In the genomic region with DNA sequence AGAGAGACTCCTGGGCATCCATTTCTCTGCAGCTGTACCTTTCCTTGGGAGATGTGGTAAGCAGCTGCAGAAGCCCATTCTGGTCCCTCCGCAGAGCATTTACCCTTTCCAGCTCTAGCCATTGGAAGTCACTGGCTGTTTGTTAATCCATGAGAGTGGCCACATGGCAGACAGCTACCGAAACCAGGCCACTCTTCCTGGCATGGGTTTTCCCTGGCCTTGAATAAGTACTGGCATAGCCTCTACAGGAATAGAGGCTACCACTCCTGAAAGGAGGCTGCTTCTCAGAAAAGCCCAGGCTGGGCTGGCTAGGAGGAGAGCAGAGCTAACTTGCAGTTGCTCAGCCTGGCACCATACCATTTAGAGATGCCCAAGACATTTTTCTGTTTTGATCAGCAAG, we compare ENCODE assay signal across 10 mouse cellular contexts.
"Had no signal": no experiment of that assay in that cellular context is flagged by ENCODE, and none has a peak within 500 bp of the region (broad histone marks: within the 10 kb centered on the region; RNA-seq: fewer than 3 reads in every experiment).

No protein-coding gene starts in this region.

- H3K36me3 ChIP-seq: midbrain, embryonic 15.5 days had no signal

- H3K27ac ChIP-seq: kidney, embryonic 15.5 days; limb, embryonic 15.5 days; midbrain, embryonic 15.5 days; neural tube, embryonic 12.5 days had no signal

- ATAC-seq: midbrain, embryonic 15.5 days had no signal

- H3K4me3 ChIP-seq: kidney, embryonic 15.5 days; limb, embryonic 15.5 days; midbrain, embryonic 15.5 days; neural tube, embryonic 12.5 days had no signal

- H3K27me3 ChIP-seq: kidney, embryonic 15.5 days; limb, embryonic 15.5 days; midbrain, embryonic 15.5 days; neural tube, embryonic 12.5 days had no signal

- H3K4me2 ChIP-seq: kidney, embryonic 15.5 days; limb, embryonic 15.5 days; midbrain, embryonic 15.5 days; neural tube, embryonic 12.5 days had no signal

- DNase-seq: kidney, postnatal 14 days; layer of hippocampus, postnatal 36 days; lung, adult 18-20 months; spleen, adult 18-20 months; thymus, adult 18-20 months; thymus, postnatal 14 days had no signal

- H3K9me3 ChIP-seq: kidney, embryonic 15.5 days; limb, embryonic 15.5 days; midbrain, embryonic 15.5 days; neural tube, embryonic 12.5 days had no signal

- H3K9ac ChIP-seq: kidney, embryonic 15.5 days; limb, embryonic 15.5 days; midbrain, embryonic 15.5 days; neural tube, embryonic 12.5 days had no signal
